Mouse (Mus musculus): Measurements from ENCODE around the gene Gm21987. TPM values are rescaled to one million over a fixed set of nuclear protein-coding genes. Genes with fewer than 3 reads are reported as not detected.
A peak's percentile ranks its signal among the peaks of the same experiment; 100 is the strongest.

Gm21987 gene
- total and polyA plus RNA-seq, 3 experiments = 0.42 TPM; not detected in 2

- in situ Hi-C loops (cut with MboI; ENCODE audit: low pct_ligation_motif_present, low pct_unique_long_range_greater_than_20kb, low sequenced_read_pairs) (no loop called here), dilution Hi-C loops (cut with MboI; ENCODE audit: extremely low pct_ligation_motif_present, extremely low pct_unique_long_range_greater_than_20kb, low sequenced_read_pairs) (no loop called here)
- peaks cover 2% of the 10 kb centered on the region for H3K27me3 ChIP-seq (replicated peaks)
Observed at GRCm38 (mm10) chr16:38379493-38379892, 32.7 kb downstream of the Gm21987 start.

GRCm38 (mm10) chr16:38379926-38380325, 33.1 kb downstream of the Gm21987 start:
- Histone ChIP-seq H3K9me3 (replicated peaks; ENCODE audit: low read length) (no peaks in the 10 kb centered on the region), H3K79me2 (replicated peaks; ENCODE audit: control insufficient read depth, extremely low read depth, insufficient read depth, poor library complexity, severe bottlenecking) (no peaks in the 10 kb centered on the region), H3K9ac (ENCODE audit: insufficient read depth, low read depth) (peak overlapping the region; percentile 77), H3K27me3 (replicated peaks) (peaks cover 2% of the 10 kb centered on the region), H3K4me1 (ENCODE audit: control insufficient read depth in 1 of 2, insufficient read depth in 2 of 2) (peaks cover 45 to 66% of the 10 kb centered on the region in 2 experiments), H3K36me3 (replicated peaks in 1 of 2; ENCODE audit: control insufficient read depth in 1 of 2, insufficient read depth in 1 of 2, low read length in 1 of 2) (no peaks in the 10 kb centered on the region), H3K27ac (ENCODE audit: insufficient read depth, low read depth) (peak overlapping the region; percentile 98), H3K4me2 (ENCODE audit: insufficient read depth, low read depth, poor library complexity, severe bottlenecking) (peak overlapping the region; percentile 93), H3K4me3 (replicated peaks in 1 of 3; ENCODE audit: low read depth in 2 of 3, low read length in 2 of 3, poor library complexity in 1 of 3) (peak overlapping the region in 1 of 3 experiments; percentile 25)
- in situ Hi-C loops (cut with MboI; ENCODE audit: low pct_ligation_motif_present, low pct_unique_long_range_greater_than_20kb, low sequenced_read_pairs) (no loop called here), dilution Hi-C loops (cut with MboI; ENCODE audit: extremely low pct_ligation_motif_present, extremely low pct_unique_long_range_greater_than_20kb, low sequenced_read_pairs) (no loop called here)
- no peak for DNase-seq (ENCODE audit: extremely low read depth)
- 0 out of 2 replicates have a peak, but pooled peaks have one; percentile 14 for TF ChIP-seq JUND (conservative IDR thresholded peaks at IDR 0.05; ENCODE audit: low read depth, low read length)
- TF ChIP-seq SIN3A (IDR thresholded peaks at IDR 0.05; ENCODE audit: low read length) = no peak
- TF ChIP-seq ZC3H11A (IDR thresholded peaks at IDR 0.05; ENCODE audit: low read depth, low read length) = no peak

More at GRCm38 (mm10) chr16:38379493-38379892, 32.7 kb downstream of the Gm21987 start:
- no peaks in the 10 kb centered on the region for H3K9me3 ChIP-seq (replicated peaks; ENCODE audit: low read length)
- H3K36me3 ChIP-seq (replicated peaks in 1 of 2; ENCODE audit: control insufficient read depth in 1 of 2, insufficient read depth in 1 of 2, low read length in 1 of 2) = no peaks in the 10 kb centered on the region
- H3K4me2 ChIP-seq (ENCODE audit: insufficient read depth, low read depth, poor library complexity, severe bottlenecking) = peak overlapping the region; percentile 93
- peak overlapping the region; percentile 77 for H3K9ac ChIP-seq (ENCODE audit: insufficient read depth, low read depth)
- no peak for DNase-seq (ENCODE audit: extremely low read depth)
- TF ChIP-seq ZNF384 (IDR thresholded peaks at IDR 0.05; ENCODE audit: low read depth, low read length) (no peak), POLR2A (IDR thresholded peaks at IDR 0.05; ENCODE audit: low read depth, low read length) (no peak), SIN3A (IDR thresholded peaks at IDR 0.05; ENCODE audit: low read length) (0 out of 2 replicates have a peak, but pooled peaks have one; percentile 0), MYC (IDR thresholded peaks at IDR 0.05; ENCODE audit: low read depth, low read length) (no peak), PAX5 (IDR thresholded peaks at IDR 0.05; ENCODE audit: low read length) (no peak), CTCF (conservative IDR thresholded peaks at IDR 0.05 in 1 of 2, IDR thresholded peaks at IDR 0.05 in 1 of 2; ENCODE audit: low read depth in 2 of 2, low read length in 2 of 2) (no peak), ETS1 (conservative IDR thresholded peaks at IDR 0.05; ENCODE audit: low read depth, low read length) (no peak), NELFE (IDR thresholded peaks at IDR 0.05; ENCODE audit: low read depth, low read length) (no peak), ZKSCAN1 (IDR thresholded peaks at IDR 0.05; ENCODE audit: borderline replicate concordance, low read depth, low read length) (no peak), IRF4 (IDR thresholded peaks at IDR 0.05; ENCODE audit: low read depth, low read length) (no peak), CHD1 (IDR thresholded peaks at IDR 0.05; ENCODE audit: low read depth, low read length) (peak; percentile 51; the same call in 1 of the 2 replicates), USF1 (IDR thresholded peaks at IDR 0.05; ENCODE audit: low read depth, low read length) (no peak), TCF12 (IDR thresholded peaks at IDR 0.05; ENCODE audit: low read depth, low read length) (no peak)
- H3K27ac ChIP-seq (ENCODE audit: insufficient read depth, low read depth) = peak overlapping the region; percentile 98
- H3K4me3 ChIP-seq (replicated peaks in 1 of 3; ENCODE audit: low read depth in 2 of 3, low read length in 2 of 3, poor library complexity in 1 of 3) = peak overlapping the region in 1 of 3 experiments; percentile 25
- H3K79me2 ChIP-seq (replicated peaks; ENCODE audit: control insufficient read depth, extremely low read depth, insufficient read depth, poor library complexity, severe bottlenecking) = no peaks in the 10 kb centered on the region
- peaks cover 45 to 66% of the 10 kb centered on the region in 2 experiments for H3K4me1 ChIP-seq (ENCODE audit: control insufficient read depth in 1 of 2, insufficient read depth in 2 of 2)

Measured in CH12.LX (cell line).